8 mouse cellular contexts compared by ENCODE assay signal in the genomic region with DNA sequence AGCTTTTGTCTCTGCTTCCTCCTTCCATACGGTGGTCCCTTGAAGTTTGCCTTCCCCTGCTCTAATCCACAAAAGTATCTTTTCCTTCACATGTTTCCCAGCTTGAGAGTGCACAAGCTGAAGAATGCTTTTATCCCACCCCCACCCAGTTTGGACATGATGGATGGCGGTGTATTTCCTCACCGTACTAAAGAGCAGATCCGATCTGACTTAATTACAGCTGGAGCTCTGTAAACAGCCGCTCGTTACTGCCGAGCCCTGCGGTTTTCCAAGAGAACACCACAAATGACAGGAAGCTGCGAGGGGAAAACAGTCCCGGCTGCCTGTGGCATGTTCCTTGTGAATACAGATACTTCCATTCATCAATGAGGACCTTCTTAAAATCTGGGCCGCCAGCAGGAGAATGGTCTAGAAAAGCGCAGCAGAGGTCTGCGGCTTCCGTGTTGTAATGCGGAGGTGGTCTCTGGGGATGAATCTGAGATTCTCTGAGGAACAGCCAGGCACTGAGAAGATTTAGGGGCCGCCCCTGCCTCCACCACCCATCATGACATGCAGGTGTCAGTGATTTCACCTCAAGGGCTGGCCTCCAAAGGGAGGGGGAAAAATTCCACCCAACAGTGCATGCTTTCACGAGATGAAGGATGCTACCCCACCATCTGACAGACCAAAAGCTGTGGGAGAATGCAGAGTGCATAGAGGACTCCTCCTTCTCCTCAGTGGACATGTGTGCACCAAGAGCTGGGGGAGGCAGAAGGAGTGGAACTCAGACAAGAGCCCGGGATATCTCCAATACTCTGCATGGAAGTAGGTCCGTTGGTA.
DNase-seq lines count a peak whose midpoint lies in the region; ATAC-seq lines count a peak whose summit lies in the region.

No protein-coding gene starts in this region.

- no peaks in the 10 kb centered on the region for H3K36me3 ChIP-seq in midbrain, embryonic 12.5 days
- H3K36me3 ChIP-seq in midbrain, embryonic 10.5 days, result no peaks in the 10 kb centered on the region
- no peaks in the 10 kb centered on the region for H3K36me3 ChIP-seq in embryonic facial prominence, embryonic 10.5 days (replicated peaks)
- H3K36me3 ChIP-seq in hindbrain, embryonic 14.5 days (replicated peaks; ENCODE audit: control insufficient read depth, insufficient read depth), result no peaks in the 10 kb centered on the region
- no peaks in the 10 kb centered on the region for H3K36me3 ChIP-seq in limb, embryonic 15.5 days
- H3K36me3 ChIP-seq in splenic B cell, adult 2 months (ENCODE audit: control insufficient read depth, insufficient read depth, low read length, poor library complexity, severe bottlenecking), result no peaks in the 10 kb centered on the region

- H3K4me3 ChIP-seq in midbrain, embryonic 12.5 days, result no peak overlapping the region
- H3K4me3 ChIP-seq in midbrain, embryonic 10.5 days, result no peak overlapping the region
- H3K4me3 ChIP-seq in embryonic facial prominence, embryonic 10.5 days, result peak overlapping the region; percentile 40
- no peak overlapping the region for H3K4me3 ChIP-seq in hindbrain, embryonic 14.5 days (replicated peaks; ENCODE audit: low read length)
- H3K4me3 ChIP-seq in limb, embryonic 15.5 days, result peak overlapping the region; percentile 13; the same call in 1 of the 2 replicates

- H3K9me3 ChIP-seq in midbrain, embryonic 12.5 days, result no peaks in the 10 kb centered on the region
- H3K9me3 ChIP-seq in midbrain, embryonic 10.5 days (replicated peaks), result no peaks in the 10 kb centered on the region
- no peaks in the 10 kb centered on the region for H3K9me3 ChIP-seq in embryonic facial prominence, embryonic 10.5 days
- H3K9me3 ChIP-seq in hindbrain, embryonic 14.5 days (ENCODE audit: control insufficient read depth, low read length), result no peaks in the 10 kb centered on the region
- H3K9me3 ChIP-seq in limb, embryonic 15.5 days, result no peaks in the 10 kb centered on the region

- peaks cover 15% of the 10 kb centered on the region for H3K4me1 ChIP-seq in midbrain, embryonic 12.5 days
- H3K4me1 ChIP-seq in midbrain, embryonic 10.5 days, result peaks cover 19% of the 10 kb centered on the region
- peaks cover 21% of the 10 kb centered on the region for H3K4me1 ChIP-seq in embryonic facial prominence, embryonic 10.5 days
- peaks cover 20% of the 10 kb centered on the region for H3K4me1 ChIP-seq in hindbrain, embryonic 14.5 days (replicated peaks; ENCODE audit: control insufficient read depth, insufficient read depth, low read length)
- H3K4me1 ChIP-seq in limb, embryonic 15.5 days, result peaks cover 13% of the 10 kb centered on the region

- peak overlapping the region; percentile 26 for H3K4me2 ChIP-seq in midbrain, embryonic 12.5 days (replicated peaks)
- H3K4me2 ChIP-seq in hindbrain, embryonic 14.5 days (replicated peaks), result peak overlapping the region; percentile 50
- peak overlapping the region; percentile 28 for H3K4me2 ChIP-seq in limb, embryonic 15.5 days

- DNase-seq in midbrain, embryonic 10.5 days (ENCODE audit: low spot score), result no peak
- peak; percentile 39 for DNase-seq in embryonic facial prominence, embryonic 10.5 days (ENCODE audit: low spot score)
- DNase-seq in hindbrain, embryonic 14.5 days (ENCODE audit: low spot score), result no peak
- peak; percentile 60 for DNase-seq in splenic B cell, adult 2 months (ENCODE audit: low read depth, low spot score)
- no peak for DNase-seq in left cerebral cortex, postnatal 36 days (ENCODE audit: low spot score in 2 of 2)

- intact Hi-C loops in left cerebral cortex, postnatal 36 days (cut with DNase I), result no loop called here

- no peak overlapping the region for H3K27ac ChIP-seq in midbrain, embryonic 12.5 days (replicated peaks)
- H3K27ac ChIP-seq in midbrain, embryonic 10.5 days (replicated peaks), result no peak overlapping the region
- peak overlapping the region; percentile 48 for H3K27ac ChIP-seq in embryonic facial prominence, embryonic 10.5 days (replicated peaks)
- H3K27ac ChIP-seq in hindbrain, embryonic 14.5 days, result no peak overlapping the region
- 0 out of 2 replicates have a peak overlapping the region, but pooled peaks have one; percentile 6 for H3K27ac ChIP-seq in limb, embryonic 15.5 days

- no peak for ATAC-seq in midbrain, embryonic 12.5 days (ENCODE audit: low FRiP score, low read depth)
- no peak; the same call in 1 of the 2 replicates for ATAC-seq in hindbrain, embryonic 14.5 days (ENCODE audit: low FRiP score)
- ATAC-seq in limb, embryonic 15.5 days (ENCODE audit: insufficient number of reproducible peaks, low FRiP score, low TSS enrichment, low read depth), result no peak
- ATAC-seq in megakaryocyte-erythroid progenitor cell, adult 5-6 weeks (replicated peaks; ENCODE audit: low FRiP score, low TSS enrichment, poor library complexity, severe bottlenecking), result no peak

- WGBS in midbrain, embryonic 12.5 days, result 66% methylated on average over 19 of the region's 19 CpGs
- 68% methylated on average over 19 of the region's 19 CpGs for WGBS in midbrain, embryonic 10.5 days
- 32% methylated on average over 19 of the region's 19 CpGs for WGBS in embryonic facial prominence, embryonic 10.5 days
- 43% methylated on average over 19 of the region's 19 CpGs for WGBS in hindbrain, embryonic 14.5 days
- WGBS in limb, embryonic 15.5 days, result 10% methylated on average over 19 of the region's 19 CpGs

- 0 out of 2 replicates have a peak, but pooled peaks cover 3% of the 10 kb centered on the region for H3K27me3 ChIP-seq in midbrain, embryonic 12.5 days
- H3K27me3 ChIP-seq in midbrain, embryonic 10.5 days (ENCODE audit: low read depth, poor library complexity, severe bottlenecking), result 0 out of 2 replicates have a peak, but pooled peaks cover 5% of the 10 kb centered on the region
- peaks cover 10% of the 10 kb centered on the region; the same call in 1 of the 2 replicates for H3K27me3 ChIP-seq in embryonic facial prominence, embryonic 10.5 days (replicated peaks; ENCODE audit: low read depth, poor library complexity, severe bottlenecking)
- no peaks in the 10 kb centered on the region for H3K27me3 ChIP-seq in hindbrain, embryonic 14.5 days (ENCODE audit: control insufficient read depth, insufficient read depth, low read length)
- 0 out of 2 replicates have a peak, but pooled peaks cover 7% of the 10 kb centered on the region for H3K27me3 ChIP-seq in limb, embryonic 15.5 days
- H3K27me3 ChIP-seq in splenic B cell, adult 2 months (ENCODE audit: control insufficient read depth, insufficient read depth, low read length, poor library complexity, severe bottlenecking), result no peaks in the 10 kb centered on the region

- no peak overlapping the region for H3K9ac ChIP-seq in midbrain, embryonic 12.5 days (replicated peaks)
- H3K9ac ChIP-seq in hindbrain, embryonic 14.5 days, result peak overlapping the region; percentile 26; the same call in 1 of the 2 replicates
- H3K9ac ChIP-seq in limb, embryonic 15.5 days, result no peak overlapping the region

Comparison
In these comparisons a context has a peak if more than half of its experiments do, and no peak if none do; other contexts are left out.
1. H3K27ac ChIP-seq: peak in embryonic facial prominence, embryonic 10.5 days (single experiment) and limb, embryonic 15.5 days (single experiment); none in midbrain, embryonic 12.5 days (single experiment), midbrain, embryonic 10.5 days (single experiment) and hindbrain, embryonic 14.5 days (single experiment).
2. H3K4me3 ChIP-seq: peak in embryonic facial prominence, embryonic 10.5 days (single experiment) and limb, embryonic 15.5 days (single experiment); none in midbrain, embryonic 12.5 days (single experiment), midbrain, embryonic 10.5 days (single experiment) and hindbrain, embryonic 14.5 days (single experiment).
3. DNase-seq: peak in embryonic facial prominence, embryonic 10.5 days (single experiment) and splenic B cell, adult 2 months (single experiment); none in midbrain, embryonic 10.5 days (single experiment), hindbrain, embryonic 14.5 days (single experiment) and left cerebral cortex, postnatal 36 days (0 of 2).
4. Peak in every context shown above with its lines, with median percentiles within 50 percentile points of each other: H3K4me2 ChIP-seq.